Mouse (Mus musculus) MEL (cell line): ENCODE results near the gene Cct3. TPM values are rescaled to one million over a fixed set of nuclear protein-coding genes. Genes with fewer than 3 reads are reported as not detected.

Experiments used
- DNase-seq: peaks from one replicate; pipeline ENCODE4 v3.0.0; 2011; ENCODE audit warnings: low read depth, low spot score
- H3K27ac ChIP-seq: 2 replicates; pipeline ENCODE4 v1.5.1; 2012; ENCODE audit warnings: low read depth, mild to moderate bottlenecking, control low read depth, low read length, moderate library complexity; ENCODE audit not compliant: control insufficient read depth
- H3K27me3 ChIP-seq, 2 experiments: fragments of 150-350 bp in 1 of 2; sonication (generic) in 1 of 2; 2 replicates each; pipeline ENCODE4 v1.6.1; 2012; ENCODE audit warnings: low read length in 2 of 2, mild to moderate bottlenecking in 2 of 2, improper control_type of control experiment in 1 of 2, moderate library complexity in 1 of 2; ENCODE audit not compliant: insufficient read depth in 2 of 2, control insufficient read depth in 1 of 2
- H3K36me3 ChIP-seq, 2 experiments: 2 replicates each; pipeline ENCODE4 v1.6.1; 2012 to 2014; ENCODE audit warnings: low read length in 2 of 2, improper control_type of control experiment in 1 of 2, inconsistent platforms in 1 of 2, mild to moderate bottlenecking in 1 of 2; ENCODE audit not compliant: insufficient read depth in 2 of 2, control insufficient read depth in 1 of 2
- H3K4me1 ChIP-seq, 2 experiments: fragments of 150-350 bp in 1 of 2; sonication (generic) in 1 of 2; 2 replicates each; pipeline ENCODE4 v1.6.1; 2012; ENCODE audit warnings: low read length in 2 of 2, improper control_type of control experiment in 1 of 2, mild to moderate bottlenecking in 1 of 2; ENCODE audit not compliant: insufficient read depth in 2 of 2, control insufficient read depth in 1 of 2
- H3K4me3 ChIP-seq, 2 experiments: fragments of 150-350 bp in 1 of 2; sonication (generic) in 1 of 2; 2 replicates each; pipeline ENCODE4 v1.5.1; 2012; ENCODE audit warnings: low read depth in 2 of 2, low read length in 2 of 2, mild to moderate bottlenecking in 2 of 2, moderate library complexity in 2 of 2, control low read depth in 1 of 2, improper control_type of control experiment in 1 of 2; ENCODE audit not compliant: control insufficient read depth in 1 of 2, insufficient read depth in 1 of 2
- H3K79me2 ChIP-seq: 2 replicates; pipeline ENCODE4 v1.6.1; 2012; ENCODE audit warnings: mild to moderate bottlenecking, low read length, moderate library complexity; ENCODE audit not compliant: control insufficient read depth, poor library complexity, insufficient read depth
- H3K9ac ChIP-seq: 2 replicates; pipeline ENCODE4 v1.6.1; 2012; ENCODE audit warnings: low read depth, mild to moderate bottlenecking, control low read depth, low read length, moderate library complexity; ENCODE audit not compliant: control insufficient read depth, poor library complexity, severe bottlenecking
- H3K9me3 ChIP-seq: fragments of 150-350 bp; sonication (generic); replicated peaks from 2 replicates; pipeline ENCODE4 v1.6.1; 2012; ENCODE audit warnings: mild to moderate bottlenecking, low read length, improper control_type of control experiment, moderate library complexity; ENCODE audit not compliant: insufficient read depth
- BHLHE40 ChIP-seq: IDR thresholded peaks from 2 replicates; pipeline ENCODE4 v1.6.1; 2012; ENCODE audit warnings: low read depth, mild to moderate bottlenecking, inconsistent platforms, low read length, improper control_type of control experiment, borderline replicate concordance
- CHD1 ChIP-seq: IDR thresholded peaks from 2 replicates; pipeline ENCODE4 v1.6.1; 2012; ENCODE audit warnings: low read depth, mild to moderate bottlenecking, inconsistent platforms, low read length, improper control_type of control experiment
- CHD2 ChIP-seq: IDR thresholded peaks from 2 replicates; pipeline ENCODE4 v1.6.1; 2011; ENCODE audit warnings: low read length, improper control_type of control experiment
- CTCF ChIP-seq, 3 experiments: IDR thresholded peaks in 2 of 3; conservative IDR thresholded peaks in 1 of 3; 2 replicates each; pipeline ENCODE4 v1.5.1; 2011 to 2012; ENCODE audit warnings: low read length in 3 of 3, low read depth in 2 of 3, mild to moderate bottlenecking in 2 of 3, improper control_type of control experiment in 1 of 3, inconsistent platforms in 1 of 3, mixed read lengths in 1 of 3, moderate library complexity in 1 of 3; ENCODE audit not compliant: control insufficient read depth in 1 of 3, insufficient read depth in 1 of 3, poor library complexity in 1 of 3, severe bottlenecking in 1 of 3
- E2F4 ChIP-seq: IDR thresholded peaks from 2 replicates; pipeline ENCODE4 v1.6.1; 2011; ENCODE audit warnings: low read depth, low read length, improper control_type of control experiment, borderline replicate concordance
- ELF1 ChIP-seq: IDR thresholded peaks from 2 replicates; pipeline ENCODE4 v1.6.1; 2014; ENCODE audit warnings: low read depth, mild to moderate bottlenecking, inconsistent platforms, low read length, improper control_type of control experiment, moderate library complexity
- EP300 ChIP-seq, 2 experiments: IDR thresholded peaks; 2 replicates each; pipeline ENCODE4 v1.6.1; 2011; ENCODE audit warnings: improper control_type of control experiment in 2 of 2, low read length in 2 of 2, low read depth in 1 of 2, mild to moderate bottlenecking in 1 of 2
- ETS1 ChIP-seq: IDR thresholded peaks from 2 replicates; pipeline ENCODE4 v1.6.1; 2012; ENCODE audit warnings: low read depth, mild to moderate bottlenecking, inconsistent platforms, low read length, improper control_type of control experiment, moderate library complexity
- GABPA ChIP-seq: IDR thresholded peaks from 2 replicates; pipeline ENCODE4 v1.6.1; 2012; ENCODE audit warnings: low read depth, mild to moderate bottlenecking, inconsistent platforms, low read length, improper control_type of control experiment, moderate library complexity
- GATA1 ChIP-seq: IDR thresholded peaks from 2 replicates; pipeline ENCODE4 v1.6.1; 2011; ENCODE audit warnings: low read depth, low read length, improper control_type of control experiment
- HCFC1 ChIP-seq: IDR thresholded peaks from 2 replicates; pipeline ENCODE4 v1.6.1; 2012; ENCODE audit warnings: low read depth, mild to moderate bottlenecking, inconsistent platforms, low read length, improper control_type of control experiment, moderate library complexity
- JUND ChIP-seq: IDR thresholded peaks from 2 replicates; pipeline ENCODE4 v1.6.1; 2011; ENCODE audit warnings: low read depth, mild to moderate bottlenecking, improper control_type of control experiment, low read length
- KAT2A ChIP-seq: conservative IDR thresholded peaks from 2 replicates; pipeline ENCODE4 v1.6.1; 2012; ENCODE audit warnings: low read depth, low read length, improper control_type of control experiment, inconsistent platforms
- MAX ChIP-seq: IDR thresholded peaks from 2 replicates; pipeline ENCODE4 v1.6.1; 2011; ENCODE audit warnings: low read length, improper control_type of control experiment
- MAZ ChIP-seq: IDR thresholded peaks from 2 replicates; pipeline ENCODE4 v1.6.1; 2012; ENCODE audit warnings: low read depth, mild to moderate bottlenecking, inconsistent platforms, low read length, improper control_type of control experiment
- MEF2A ChIP-seq: IDR thresholded peaks from 2 replicates; pipeline ENCODE4 v1.6.1; 2014; ENCODE audit warnings: low read depth, mild to moderate bottlenecking, inconsistent platforms, low read length, improper control_type of control experiment; ENCODE audit not compliant: poor library complexity, insufficient replicate concordance, severe bottlenecking; ENCODE audit errors: extremely low read depth
- MYC ChIP-seq: IDR thresholded peaks from 2 replicates; pipeline ENCODE4 v1.6.1; 2011; ENCODE audit warnings: low read depth, mild to moderate bottlenecking, low read length, improper control_type of control experiment, moderate library complexity
- NELFE ChIP-seq: IDR thresholded peaks from 2 replicates; pipeline ENCODE4 v1.6.1; 2011; ENCODE audit warnings: low read depth, low read length, improper control_type of control experiment
- NRF1 ChIP-seq: IDR thresholded peaks from 2 replicates; pipeline ENCODE4 v1.6.1; 2014; ENCODE audit warnings: low read depth, mild to moderate bottlenecking, inconsistent platforms, low read length, improper control_type of control experiment, moderate library complexity; ENCODE audit not compliant: poor library complexity, insufficient read depth, severe bottlenecking
- POLR2A ChIP-seq, 2 experiments: IDR thresholded peaks; 2 replicates each; pipeline ENCODE4 v1.6.1; 2011 to 2012; ENCODE audit warnings: low read length in 2 of 2, mild to moderate bottlenecking in 2 of 2, control low read depth in 1 of 2, improper control_type of control experiment in 1 of 2, low read depth in 1 of 2, moderate library complexity in 1 of 2; ENCODE audit not compliant: control insufficient read depth in 1 of 2, insufficient read depth in 1 of 2, poor library complexity in 1 of 2
- POLR2AphosphoS2 ChIP-seq: IDR thresholded peaks from 2 replicates; pipeline ENCODE4 v1.6.1; 2011; ENCODE audit warnings: low read length, improper control_type of control experiment
- POLR2AphosphoS5 ChIP-seq: IDR thresholded peaks from 2 replicates; pipeline ENCODE4 v1.6.1; 2012; ENCODE audit warnings: low read depth, borderline replicate concordance, mild to moderate bottlenecking, inconsistent platforms, low read length, moderate library complexity, mixed read lengths
- RAD21 ChIP-seq: IDR thresholded peaks from 2 replicates; pipeline ENCODE4 v1.6.1; 2011; ENCODE audit warnings: mild to moderate bottlenecking, low read depth, low read length, improper control_type of control experiment
- RCOR1 ChIP-seq: IDR thresholded peaks from 2 replicates; pipeline ENCODE4 v1.6.1; 2012; ENCODE audit warnings: low read depth, mild to moderate bottlenecking, inconsistent platforms, low read length, improper control_type of control experiment
- SIN3A ChIP-seq: IDR thresholded peaks from 2 replicates; pipeline ENCODE4 v1.6.1; 2012; ENCODE audit warnings: low read length, improper control_type of control experiment, inconsistent platforms
- SMC3 ChIP-seq: IDR thresholded peaks from 2 replicates; pipeline ENCODE4 v1.6.1; 2011; ENCODE audit warnings: low read depth, low read length, improper control_type of control experiment
- TAL1 ChIP-seq: IDR thresholded peaks from 2 replicates; pipeline ENCODE4 v1.6.1; 2012; ENCODE audit warnings: mild to moderate bottlenecking, inconsistent platforms, low read length, moderate library complexity, mixed read lengths
- TBP ChIP-seq: IDR thresholded peaks from 2 replicates; pipeline ENCODE4 v1.8.0; 2011; ENCODE audit warnings: low read depth, low read length, improper control_type of control experiment
- TCF12 ChIP-seq: IDR thresholded peaks from 2 replicates; pipeline ENCODE4 v1.6.1; 2014; ENCODE audit warnings: low read depth, mild to moderate bottlenecking, inconsistent platforms, low read length, improper control_type of control experiment, moderate library complexity
- UBTF ChIP-seq: IDR thresholded peaks from 2 replicates; pipeline ENCODE4 v1.6.1; 2012; ENCODE audit warnings: low read depth, mild to moderate bottlenecking, inconsistent platforms, low read length, improper control_type of control experiment, moderate library complexity, borderline replicate concordance; ENCODE audit not compliant: insufficient read depth
- USF1 ChIP-seq: IDR thresholded peaks from 2 replicates; pipeline ENCODE4 v1.6.1; 2014; ENCODE audit warnings: low read depth, mild to moderate bottlenecking, inconsistent platforms, low read length, improper control_type of control experiment, moderate library complexity
- USF2 ChIP-seq, 2 experiments: IDR thresholded peaks; 2 replicates each; pipeline ENCODE4 v1.6.1; 2011 to 2012; ENCODE audit warnings: improper control_type of control experiment in 2 of 2, low read length in 2 of 2, borderline replicate concordance in 1 of 2, inconsistent platforms in 1 of 2, low read depth in 1 of 2, mild to moderate bottlenecking in 1 of 2; ENCODE audit not compliant: insufficient read depth in 1 of 2
- ZC3H11A ChIP-seq: IDR thresholded peaks from 2 replicates; pipeline ENCODE4 v1.6.1; 2012; ENCODE audit warnings: low read depth, mild to moderate bottlenecking, inconsistent platforms, low read length, improper control_type of control experiment
- ZKSCAN1 ChIP-seq: IDR thresholded peaks from 2 replicates; pipeline ENCODE4 v1.6.1; 2012; ENCODE audit warnings: low read depth, mild to moderate bottlenecking, inconsistent platforms, low read length, improper control_type of control experiment, moderate library complexity
- ZMIZ1 ChIP-seq: IDR thresholded peaks from 2 replicates; pipeline ENCODE4 v1.6.1; 2012; ENCODE audit warnings: low read depth, mild to moderate bottlenecking, inconsistent platforms, low read length, improper control_type of control experiment, moderate library complexity
- polyA plus RNA-seq, 2 experiments: library from polyadenylated mRNA; stranded (reverse) in 1 of 2; unstranded in 1 of 2; fragments of >175 nt in 1 of 2; fragments of >200 nt in 1 of 2; gene quantifications; 2 replicates each; pipeline versions ENCODE4 v1.2.1 to v1.2.4; 2012; ENCODE audit warnings: low replicate concordance in 2 of 2, low read depth in 1 of 2; ENCODE audit not compliant: insufficient read length in 2 of 2, insufficient read depth in 1 of 2, missing spikeins in 1 of 2
- total RNA-seq: library from RNA; depleted of rRNA; stranded (reverse); fragments of 300-350 nt; gene quantifications from 2 replicates; pipeline ENCODE4 v1.2.3, GENCODE M21; 2012; rRNA removed

The Cct3 gene
- total RNA-seq: 1,548 and 1,549 TPM in 2 replicates
- 1,000 to 10,000 TPM in 1 of 2 experiments, 100 to 1,000 TPM in 1; 777 to 1,271 TPM for polyA plus RNA-seq

DNA sequence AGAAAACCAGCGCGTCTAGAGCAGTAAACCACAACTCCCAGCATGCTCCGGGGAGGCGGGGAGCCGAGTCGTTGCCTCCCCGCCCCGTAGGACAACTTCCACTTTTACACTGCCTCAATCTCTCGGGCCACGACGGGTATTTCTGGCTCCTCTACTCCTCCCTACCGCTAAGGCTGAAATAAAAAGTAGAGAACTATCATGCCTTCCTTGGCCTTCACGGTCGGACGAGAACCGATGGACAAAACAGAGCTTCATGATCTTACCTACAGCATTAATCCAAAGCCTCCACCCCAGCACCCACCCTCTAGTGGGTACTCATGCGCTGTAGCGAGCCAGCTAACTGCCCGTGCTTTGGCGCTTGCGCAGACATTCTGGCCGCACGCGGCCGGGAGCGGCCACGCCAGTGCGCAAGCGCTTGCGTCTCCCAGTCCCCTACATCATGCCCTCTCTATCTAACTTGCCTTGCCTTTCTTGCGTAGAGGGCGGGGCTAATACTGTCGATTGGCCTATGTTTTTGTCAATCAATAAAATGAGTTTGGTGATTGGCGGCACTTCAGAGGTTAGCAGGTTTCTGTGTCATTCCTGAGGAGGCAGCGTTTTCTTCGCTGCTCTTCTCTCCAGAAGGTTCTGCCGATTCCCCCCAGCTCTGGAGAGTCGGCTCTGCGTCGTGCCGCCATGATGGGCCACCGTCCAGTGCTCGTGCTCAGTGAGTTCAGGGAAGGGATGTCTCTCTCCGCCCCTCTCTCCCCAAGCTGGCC lies at the start of gene Cct3, which contains the start of gene Tsacc:
TSS of gene Cct3 (plus strand) at position 556 of the 758 bp plus-strand sequence.
TSS of gene Tsacc (minus strand) at position 439 of the 758 bp plus-strand sequence.
- Histone ChIP-seq H3K4me1 (peaks cover 7 to 11% of the 10 kb centered on the region in 2 experiments), H3K27me3 (no peaks in the 10 kb centered on the region), H3K9ac (peak within 1 kb of the TSS; percentile 85), H3K36me3 (peaks cover 23 to 36% of the 10 kb centered on the region in 2 experiments), H3K4me3 (peak within 1 kb of the TSS; percentile 80 to 83), H3K79me2 (peaks cover 42% of the 10 kb centered on the region), H3K9me3 (no peaks in the 10 kb centered on the region), H3K27ac (peak within 1 kb of the TSS; percentile 95)
- DNase-seq: peak; percentile 100
- TF ChIP-seq ELF1: peak; percentile 64; the same call in 1 of the 2 replicates
- peak; percentile 88; the same call in 1 of the 2 replicates for TF ChIP-seq MYC
- TF ChIP-seq POLR2AphosphoS5: peak; percentile 58; the same call in 1 of the 2 replicates
- peak; percentile 34; the same call in 1 of the 2 replicates for TF ChIP-seq ETS1
- no peak for TF ChIP-seq TAL1
- TF ChIP-seq NELFE: peak; percentile 96
- TF ChIP-seq MEF2A: no peak
- peak; percentile 97 for TF ChIP-seq NRF1
- TF ChIP-seq CHD2: peak; percentile 91
- peak; percentile 71; the same call in 1 of the 2 replicates for TF ChIP-seq SIN3A
- peak; percentile 77 for TF ChIP-seq TCF12
- TF ChIP-seq KAT2A: peak; percentile 79
- TF ChIP-seq BHLHE40: no peak; the same call in 1 of the 2 replicates
- TF ChIP-seq GATA1: no peak
- no peak for TF ChIP-seq CTCF (IDR thresholded peaks at IDR 0.05 in 2 of 3, conservative IDR thresholded peaks at IDR 0.05 in 1 of 3; ENCODE audit: control insufficient read depth in 1 of 3, insufficient read depth in 1 of 3, low read depth in 2 of 3, low read length in 3 of 3, poor library complexity in 1 of 3, severe bottlenecking in 1 of 3)
- peak; percentile 88 for TF ChIP-seq HCFC1
- no peak for TF ChIP-seq GABPA
- peak; percentile 18; the same call in 1 of the 2 replicates for TF ChIP-seq CHD1
- TF ChIP-seq EP300 (IDR thresholded peaks at IDR 0.05; ENCODE audit: low read depth in 1 of 2, low read length in 2 of 2): peak in 1 of 2 experiments; percentile 20; a peak in 2 of 4 replicates
- TF ChIP-seq USF2 (IDR thresholded peaks at IDR 0.05; ENCODE audit: borderline replicate concordance in 1 of 2, insufficient read depth in 1 of 2, low read depth in 1 of 2, low read length in 2 of 2): no peak
- peak; percentile 82 for TF ChIP-seq MAZ
- no peak for TF ChIP-seq RAD21
- no peak for TF ChIP-seq JUND
- TF ChIP-seq POLR2A (IDR thresholded peaks at IDR 0.05; ENCODE audit: control insufficient read depth in 1 of 2, insufficient read depth in 1 of 2, low read depth in 1 of 2, low read length in 2 of 2, poor library complexity in 1 of 2): peak; percentile 92 to 97
- no peak for TF ChIP-seq RCOR1
- peak; percentile 79 for TF ChIP-seq MAX
- TF ChIP-seq POLR2AphosphoS2: peak; percentile 98
- TF ChIP-seq USF1: no peak
- TF ChIP-seq E2F4: peak; percentile 81; the same call in 1 of the 2 replicates
- no peak for TF ChIP-seq SMC3
- peak; percentile 96 for TF ChIP-seq TBP
- TF ChIP-seq ZC3H11A: no peak
- no peak for TF ChIP-seq ZKSCAN1
- TF ChIP-seq ZMIZ1: peak; percentile 70
- TF ChIP-seq UBTF: no peak
